8 mouse cellular contexts compared by ENCODE assay signal in genomic region chr12:65172959-65173358, GRCm38 (mm10). TPM values are rescaled to one million over a fixed set of nuclear protein-coding genes. Genes with fewer than 3 reads are reported as not detected.
A peak's percentile ranks its signal among the peaks of the same experiment; 100 is the strongest.
DNase-seq lines count a peak whose midpoint lies in the region; ATAC-seq and TF ChIP-seq lines count a peak whose summit lies in the region.
"Not testable (repeated sequence)": the region's sequence is repeated elsewhere in the genome, so short reads cannot be mapped to it uniquely, and the experiment has no call there.

No protein-coding gene starts in this region.

- WGBS in intestine, embryonic 15.5 days, result 33% methylated on average over 8 of the region's 8 CpGs
- WGBS in lung, postnatal 0 days, result 19% methylated on average over 8 of the region's 8 CpGs

- peak; percentile 69 for ATAC-seq in intestine, embryonic 15.5 days
- peak; percentile 50 for ATAC-seq in lung, postnatal 0 days

- not testable (repeated sequence) for H3K36me3 ChIP-seq in intestine, embryonic 15.5 days; lung, postnatal 0 days (ENCODE audit: insufficient read depth, low read length)

- H3K4me3 ChIP-seq in intestine, embryonic 15.5 days (replicated peaks), result peak overlapping the region; percentile 72
- peak overlapping the region; percentile 74 for H3K4me3 ChIP-seq in lung, postnatal 0 days (ENCODE audit: low read depth, low read length)

- not testable (repeated sequence) for H3K4me1 ChIP-seq in intestine, embryonic 15.5 days (replicated peaks); lung, postnatal 0 days (ENCODE audit: insufficient read depth, low read depth, low read length)

- DNase-seq in NIH3T3 (ENCODE audit: low read depth), result peak; percentile 70
- peak; percentile 4 for DNase-seq in embryo, embryonic 11.5 days (ENCODE audit: low read depth, low spot score)
- DNase-seq in gastrocnemius, postnatal 25 days, result peak; percentile 14
- DNase-seq in left cerebral cortex, adult 18-20 months (ENCODE audit: low spot score in 2 of 2), result peak; percentile 29 to 46
- DNase-seq in lung, postnatal 0 days (ENCODE audit: low spot score), result not testable (repeated sequence)
- DNase-seq in ovary, postnatal 14 days (ENCODE audit: low spot score), result peak; percentile 37
- peak; percentile 32 to 67 for DNase-seq in thymus, adult 18-20 months

- peak; percentile 69 for TF ChIP-seq CTCF in lung, postnatal 0 days (IDR thresholded peaks at IDR 0.05)

- not testable (repeated sequence) for TF ChIP-seq EP300 in lung, postnatal 0 days (IDR thresholded peaks at IDR 0.05)

- not testable (repeated sequence) for H3K27me3 ChIP-seq in intestine, embryonic 15.5 days (replicated peaks); lung, postnatal 0 days (replicated peaks; ENCODE audit: insufficient read depth, low read length)

- H3K27ac ChIP-seq in intestine, embryonic 15.5 days, result peak overlapping the region; percentile 84
- H3K27ac ChIP-seq in lung, postnatal 0 days (ENCODE audit: low read length), result peak overlapping the region; percentile 88

- H3K4me2 ChIP-seq in intestine, embryonic 15.5 days (replicated peaks), result peak overlapping the region; percentile 58
- peak overlapping the region; percentile 33 for H3K4me2 ChIP-seq in lung, postnatal 0 days (replicated peaks; ENCODE audit: low read depth, low read length)

- peak overlapping the region; percentile 26; the same call in 1 of the 2 replicates for H3K9ac ChIP-seq in intestine, embryonic 15.5 days
- peak overlapping the region; percentile 37; the same call in 1 of the 2 replicates for H3K9ac ChIP-seq in lung, postnatal 0 days (replicated peaks; ENCODE audit: low read depth)

- not testable (repeated sequence) for H3K9me3 ChIP-seq in intestine, embryonic 15.5 days; lung, postnatal 0 days (ENCODE audit: low read length)

RNA-seq across cellular contexts. Expression of gene Mis18bp1, which starts 0.6 kb away (rescaled TPM):
- total RNA-seq in gastrocnemius, postnatal 25 days (2021), result under 1 TPM; 0.41 to 0.48 TPM
- 41.8 and 50.4 TPM in 2 replicates for polyA plus RNA-seq in intestine, embryonic 15.5 days (2015; fragmentation: Nextera tagmentation; extraction: Ambion mirVana)
- total RNA-seq in left cerebral cortex, adult 18-20 months (2021), result under 1 TPM; 0.21 to 0.51 TPM
- polyA plus RNA-seq in lung, postnatal 0 days (2015; fragmentation: Nextera tagmentation; extraction: Ambion mirVana), result 3.2 and 4.3 TPM in 2 replicates

RNA-seq across cellular contexts. Expression of gene Wdr20rt, which starts 52.4 kb away (rescaled TPM):
- not detected for total RNA-seq in gastrocnemius, postnatal 25 days (2021)
- polyA plus RNA-seq in intestine, embryonic 15.5 days (2015; fragmentation: Nextera tagmentation; extraction: Ambion mirVana), result not detected in 2 replicates
- not detected for total RNA-seq in left cerebral cortex, adult 18-20 months (2021)
- not detected in 2 replicates for polyA plus RNA-seq in lung, postnatal 0 days (2015; fragmentation: Nextera tagmentation; extraction: Ambion mirVana)
